Mouse (Mus musculus): ENCODE measurements at regions not wholly inside any gene's neighbourhood (a gene's known extent, or its start where the extent isn't known, plus 50 kb on each side); places are given as distances from the start of the nearest gene placed in this dataset.

DNA sequence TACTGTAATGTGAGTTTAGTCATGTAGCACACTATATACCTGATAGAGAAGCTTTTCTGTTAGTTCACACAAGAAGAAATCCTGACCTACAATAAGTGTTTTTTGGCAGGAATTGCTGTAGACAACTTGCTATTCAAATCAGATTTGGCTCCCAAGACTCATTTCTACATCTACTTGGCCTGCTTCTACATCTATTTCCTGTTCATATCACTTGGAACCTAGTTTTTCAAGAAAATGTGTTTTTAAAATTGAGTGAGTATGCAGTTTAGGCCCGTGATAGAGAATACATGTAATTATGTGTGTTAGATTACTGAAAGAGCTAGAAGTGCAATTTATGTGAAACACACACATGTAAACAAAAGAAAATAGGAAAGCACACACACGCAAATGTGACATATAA lies 176.4 kb upstream of the Paip1 start:
- Histone ChIP-seq H3K27ac (no peak overlapping the region), H3K4me3 (no peak overlapping the region)
- TF ChIP-seq CTCF (IDR thresholded peaks at IDR 0.05), result no peak
- intact Hi-C loops (cut with DNase I), result no loop called here
- no peak for DNase-seq

DNA sequence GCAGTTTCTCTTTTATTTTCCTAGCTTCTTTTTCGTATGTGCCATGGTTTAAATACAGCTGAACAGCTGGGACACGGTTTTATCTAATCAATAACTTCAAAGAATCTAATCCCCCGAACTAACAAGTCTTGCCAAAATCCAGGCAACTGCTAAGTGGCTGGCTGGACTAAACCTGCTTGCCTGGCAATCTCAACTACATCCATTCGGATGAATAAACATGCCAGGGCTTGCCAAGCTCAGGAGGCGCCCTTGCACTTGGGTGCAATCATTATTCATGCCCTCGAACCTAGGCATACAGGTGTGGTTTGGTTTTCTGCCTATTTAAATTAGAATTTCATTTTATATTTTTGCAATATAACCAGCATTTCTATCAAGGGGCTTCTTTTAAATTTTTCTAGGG lies 172.1 kb upstream of the Paip1 start:
- DNase-seq, result no peak
- no peak overlapping the region for H3K27ac ChIP-seq
- H3K4me3 ChIP-seq, result no peak overlapping the region
- intact Hi-C loops (cut with DNase I), result no loop called here
- TF ChIP-seq CTCF (IDR thresholded peaks at IDR 0.05), result no peak

- H3K4me3 ChIP-seq, result no peak overlapping the region
- DNase-seq, result no peak
- intact Hi-C loops (cut with DNase I), result no loop called here
- no peak overlapping the region for H3K27ac ChIP-seq
- TF ChIP-seq CTCF (IDR thresholded peaks at IDR 0.05), result no peak
These were observed 169.9 kb upstream of the Paip1 start for GRCm38 (mm10) chr13:119258515-119258914.

DNA sequence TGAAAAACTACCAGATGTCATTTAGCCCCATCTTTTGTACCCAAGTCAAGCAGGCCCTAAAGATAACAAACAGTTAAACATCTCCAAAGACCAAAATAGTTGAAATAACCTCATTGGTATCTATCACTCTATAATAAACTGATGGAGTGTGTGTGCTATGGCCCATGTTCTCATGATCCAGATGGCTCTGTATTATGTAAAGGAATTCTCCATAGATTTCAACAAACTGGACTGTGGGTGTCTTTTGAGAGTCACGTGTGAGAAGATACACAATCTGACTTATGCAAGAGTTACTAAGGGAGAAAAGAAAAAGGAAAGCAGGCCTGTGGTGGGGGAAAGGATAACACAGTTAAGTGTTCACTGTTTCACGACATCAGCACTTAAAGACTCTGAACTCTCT lies 164.8 kb upstream of the Paip1 start:
- intact Hi-C loops (cut with DNase I), result no loop called here
- no peak for DNase-seq
- no peak for TF ChIP-seq CTCF (IDR thresholded peaks at IDR 0.05)
- no peak overlapping the region for H3K27ac ChIP-seq
- no peak overlapping the region for H3K4me3 ChIP-seq

DNA sequence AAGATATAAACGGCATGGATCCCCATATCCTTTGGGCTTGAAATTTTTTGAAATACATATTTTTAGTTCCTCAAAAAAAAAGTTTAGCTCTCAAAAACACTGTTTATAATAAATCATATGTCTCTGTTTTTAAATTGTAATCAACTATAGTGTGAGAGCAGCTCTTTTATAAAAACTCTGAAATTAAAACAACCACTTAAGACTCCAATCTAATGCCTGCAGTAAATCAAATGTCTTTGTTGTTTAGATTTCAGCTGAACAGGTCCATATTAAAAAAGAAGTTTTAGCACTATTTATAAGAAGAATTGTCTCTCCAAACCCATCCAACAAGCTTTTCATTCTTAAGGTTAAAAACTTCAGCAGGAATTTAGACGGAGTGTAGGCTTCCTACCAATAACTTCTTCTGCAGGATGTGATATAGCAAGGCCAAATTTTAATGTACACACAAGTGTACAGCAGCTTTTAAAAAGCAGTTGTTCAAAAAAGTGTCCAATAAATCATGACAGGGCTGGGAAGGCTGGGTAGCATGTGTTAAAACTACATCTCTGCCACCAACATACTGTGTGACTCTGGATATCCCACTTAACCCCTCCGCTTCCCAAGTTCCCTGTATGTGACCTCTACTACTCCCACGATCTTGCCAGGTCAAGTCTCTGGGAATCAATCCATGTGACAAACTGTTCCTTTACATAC lies 160.6 kb upstream of the Paip1 start:
- H3K27ac ChIP-seq, result peak overlapping the region; percentile 49

GRCm38 (mm10) chr13:119268301-119268675 lies 160.1 kb upstream of the Paip1 start:
- H3K4me3 ChIP-seq, result no peak overlapping the region
- DNase-seq, result no peak
- intact Hi-C loops (cut with DNase I), result no loop called here
- peak overlapping the region; percentile 49 for H3K27ac ChIP-seq
- no peak for TF ChIP-seq CTCF (IDR thresholded peaks at IDR 0.05)

More for the DNA sequence above, 160.6 kb upstream of the Paip1 start:
- no peak for TF ChIP-seq CTCF (IDR thresholded peaks at IDR 0.05)
- intact Hi-C loops (cut with DNase I), result no loop called here
- no peak for DNase-seq
- no peak overlapping the region for H3K4me3 ChIP-seq

DNA sequence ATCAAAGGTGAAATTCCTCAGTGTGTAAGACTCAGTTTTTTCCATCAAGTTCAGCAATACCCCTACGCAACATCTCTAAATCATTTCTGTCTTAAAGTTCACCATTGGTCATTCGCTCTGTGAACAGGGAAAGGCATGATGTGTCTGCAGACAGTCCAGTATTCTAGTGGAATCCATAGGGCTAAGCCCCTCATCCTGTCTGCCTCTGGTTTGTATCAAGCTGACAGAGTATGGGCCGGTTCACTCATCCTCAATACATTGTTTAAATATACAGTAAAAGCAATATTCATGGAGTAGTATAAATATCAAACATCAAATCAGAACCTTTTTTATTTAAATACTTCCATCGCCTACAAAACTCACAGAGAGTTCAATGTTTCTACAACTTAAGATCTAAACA lies 152.9 kb upstream of the Paip1 start:
- no peak for TF ChIP-seq CTCF (IDR thresholded peaks at IDR 0.05)
- intact Hi-C loops (cut with DNase I), result no loop called here
- Histone ChIP-seq H3K4me3 (no peak overlapping the region), H3K27ac (no peak overlapping the region)
- DNase-seq, result no peak

DNA sequence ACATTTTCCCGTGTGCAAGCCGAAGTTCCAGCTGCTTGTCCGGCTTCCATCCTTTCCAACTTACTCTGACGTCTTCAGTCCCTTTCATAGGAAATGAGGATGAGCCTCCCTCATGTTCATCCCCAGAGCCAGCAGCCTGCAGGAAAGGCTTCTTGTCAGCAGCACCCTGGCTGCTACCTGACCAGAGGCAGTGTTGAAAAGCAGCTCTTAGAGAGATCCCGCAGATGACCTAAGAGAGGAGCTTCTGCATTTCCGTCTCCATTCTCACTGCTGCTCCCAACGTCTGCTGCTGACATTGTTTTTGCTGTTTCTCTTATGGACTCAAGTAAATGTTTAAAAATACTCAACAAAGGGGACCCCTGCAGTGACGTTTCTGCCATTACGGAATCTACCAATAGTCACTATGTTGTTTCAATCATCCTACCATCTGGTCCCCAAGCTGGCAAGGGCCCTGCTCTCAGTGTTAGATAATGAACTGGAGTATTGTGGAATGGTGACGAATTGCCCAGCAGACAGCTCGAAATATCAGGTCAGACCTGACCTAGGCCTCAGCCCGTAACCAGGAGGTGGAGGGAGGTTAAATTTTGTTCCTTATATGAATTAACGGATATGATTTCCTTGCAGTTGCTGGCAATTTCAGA lies 151.0 kb upstream of the Paip1 start:
- no peak for TF ChIP-seq CTCF (IDR thresholded peaks at IDR 0.05)
- no peak overlapping the region for H3K27ac ChIP-seq
- H3K4me3 ChIP-seq, result no peak overlapping the region
- intact Hi-C loops (cut with DNase I), result no loop called here
- no peak for DNase-seq

DNA sequence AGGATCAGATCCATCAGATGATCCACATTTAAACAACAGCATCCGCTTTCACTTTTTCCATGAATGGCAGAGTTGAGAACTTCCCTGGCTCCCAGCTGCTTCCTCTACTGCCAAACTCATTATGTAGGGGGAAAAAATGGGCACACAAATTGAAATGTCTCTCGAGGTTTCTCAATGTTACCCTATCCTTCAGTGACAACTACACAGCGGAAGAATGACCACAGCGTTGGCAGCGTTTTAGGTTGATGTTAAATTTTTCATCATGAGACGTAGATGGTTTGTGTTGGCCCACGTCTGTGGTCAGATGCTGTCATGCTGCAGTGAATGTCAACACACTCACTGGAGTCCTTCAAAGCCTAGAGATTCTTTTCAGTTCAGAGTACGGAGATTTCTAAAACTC lies 149.0 kb upstream of the Paip1 start:
- no peak overlapping the region for H3K4me3 ChIP-seq
- intact Hi-C loops (cut with DNase I), result no loop called here
- H3K27ac ChIP-seq, result no peak overlapping the region
- TF ChIP-seq CTCF (IDR thresholded peaks at IDR 0.05), result no peak
- no peak for DNase-seq

GRCm38 (mm10) chr13:119280622-119281021 lies 147.8 kb upstream of the Paip1 start:
- DNase-seq, result no peak
- Histone ChIP-seq H3K4me3 (no peak overlapping the region), H3K27ac (no peak overlapping the region)
- intact Hi-C loops (cut with DNase I), result loop anchor here (5.0 kb wide), 1 partner anchor 97 kb away; no protein-coding TSS in a partner anchor
- TF ChIP-seq CTCF (IDR thresholded peaks at IDR 0.05), result no peak

GRCm38 (mm10) chr13:119283448-119283847 lies 145.0 kb upstream of the Paip1 start:
- intact Hi-C loops (cut with DNase I), result loop anchor here (1.0 to 5.0 kb wide), 2 partner anchors 80 to 94 kb away; no protein-coding TSS in a partner anchor
- no peak overlapping the region for H3K27ac ChIP-seq
- peak; percentile 74 for DNase-seq
- peak; percentile 88 for TF ChIP-seq CTCF (IDR thresholded peaks at IDR 0.05)
- H3K4me3 ChIP-seq, result no peak overlapping the region

DNA sequence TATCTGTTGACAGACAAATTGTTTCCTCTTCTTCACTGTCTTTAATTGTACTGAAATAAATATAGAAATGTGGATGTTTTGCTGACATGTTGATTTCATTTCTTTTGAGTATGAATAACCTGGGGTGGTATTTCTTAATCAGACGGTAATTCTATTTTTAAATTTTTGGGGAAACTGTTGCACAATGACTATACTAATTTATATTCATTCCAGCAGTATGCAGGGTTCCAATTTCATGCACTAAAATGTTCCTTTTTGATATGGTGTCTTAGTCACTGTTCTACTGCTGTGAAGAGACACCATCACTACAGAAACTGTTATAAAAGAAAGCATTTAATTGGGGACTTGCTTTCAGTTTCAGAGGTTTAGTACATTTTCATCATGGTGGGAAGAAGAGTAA lies 119.2 kb upstream of the Paip1 start:
- H3K4me3 ChIP-seq, result no peak overlapping the region
- TF ChIP-seq CTCF (IDR thresholded peaks at IDR 0.05), result no peak
- H3K27ac ChIP-seq, result no peak overlapping the region
- intact Hi-C loops (cut with DNase I), result no loop called here
- DNase-seq, result no peak

- no peak for TF ChIP-seq CTCF (IDR thresholded peaks at IDR 0.05)
- Histone ChIP-seq H3K27ac (no peak overlapping the region), H3K4me3 (no peak overlapping the region)
- intact Hi-C loops (cut with DNase I), result no loop called here
- DNase-seq, result no peak
These were observed 118.4 kb upstream of the Paip1 start for GRCm38 (mm10) chr13:119310013-119310412.

DNA sequence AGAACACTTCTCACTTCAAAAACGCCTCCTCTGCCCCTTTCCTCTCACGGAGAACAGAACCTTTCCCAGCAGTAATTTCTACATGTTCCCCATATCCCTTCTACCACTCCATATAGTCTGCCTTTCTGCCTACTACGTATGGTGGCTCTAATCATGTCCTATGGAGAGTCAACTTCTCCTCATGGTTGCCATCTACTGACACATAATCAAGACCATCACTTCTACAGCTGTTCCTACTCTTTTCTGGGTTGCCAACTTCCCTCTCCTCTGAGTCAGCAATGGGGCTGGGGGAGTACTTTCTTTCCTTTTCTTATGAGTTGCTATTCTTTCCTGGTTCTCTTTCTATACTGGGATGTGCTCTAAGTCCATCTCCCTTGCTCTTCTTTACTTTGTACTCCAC lies 114.0 kb upstream of the Paip1 start:
- intact Hi-C loops (cut with DNase I), result no loop called here
- Histone ChIP-seq H3K27ac (no peak overlapping the region), H3K4me3 (no peak overlapping the region)
- no peak for DNase-seq
- TF ChIP-seq CTCF (IDR thresholded peaks at IDR 0.05), result no peak

All from gastrocnemius, adult 2 months (tissue).